ENCODE assay signal across 24 mouse cellular contexts in the genomic region with DNA sequence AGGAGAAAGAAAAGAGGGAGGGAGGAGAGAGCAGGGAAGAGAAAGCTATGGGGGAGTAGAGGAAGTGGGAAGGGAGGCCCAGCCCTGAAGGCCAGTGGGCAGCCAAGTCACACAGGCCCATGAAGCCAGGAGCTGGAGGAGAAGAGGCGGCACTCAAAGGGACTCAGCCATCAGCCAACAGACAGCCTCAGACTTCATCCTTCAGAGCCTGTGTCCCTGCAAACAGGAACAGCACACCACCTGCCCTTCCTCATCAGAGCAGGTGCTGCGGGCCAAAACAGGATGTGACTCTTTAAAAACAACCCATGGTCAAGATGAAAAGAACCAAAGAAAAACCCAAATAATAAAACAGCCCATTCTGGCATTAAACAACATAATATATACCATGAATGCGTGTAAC.
DNase-seq lines count a peak whose midpoint lies in the region; ATAC-seq and TF ChIP-seq lines count a peak whose summit lies in the region.
"Had no signal": no experiment of that assay in that cellular context is flagged by ENCODE, and none has a peak within 500 bp of the region (broad histone marks: within the 10 kb centered on the region; RNA-seq: fewer than 3 reads in every experiment).

No protein-coding gene starts in this region.

- H3K4me2 ChIP-seq in intestine, embryonic 16.5 days (ENCODE audit: low read depth, low read length), result no peak overlapping the region
- H3K4me2 ChIP-seq: embryonic facial prominence, embryonic 13.5 days; forebrain, embryonic 12.5 days; kidney, embryonic 15.5 days; lung, embryonic 15.5 days; midbrain, embryonic 15.5 days; neural tube, embryonic 12.5 days had no signal

- H3K4me1 ChIP-seq in megakaryocyte, embryonic 14.5 days, result peaks cover 37% of the 10 kb centered on the region
- H3K4me1 ChIP-seq in bone marrow, adult 2 months (ENCODE audit: control insufficient read depth, insufficient read depth, low read length), result peaks cover 8% of the 10 kb centered on the region
- H3K4me1 ChIP-seq in intestine, embryonic 16.5 days (ENCODE audit: control insufficient read depth, insufficient read depth, low read length), result no peaks in the 10 kb centered on the region
- H3K4me1 ChIP-seq: embryonic facial prominence, embryonic 13.5 days; forebrain, embryonic 12.5 days; kidney, embryonic 15.5 days; lung, embryonic 15.5 days; neural tube, embryonic 12.5 days had no signal

- no peak overlapping the region for H3K9ac ChIP-seq in intestine, embryonic 16.5 days (ENCODE audit: low read depth, low read length)
- H3K9ac ChIP-seq: embryonic facial prominence, embryonic 13.5 days; forebrain, embryonic 12.5 days; kidney, embryonic 15.5 days; liver, embryonic 14.5 days; lung, embryonic 15.5 days; midbrain, embryonic 15.5 days; neural tube, embryonic 12.5 days had no signal

- WGBS in bone marrow, adult 2 months, result 30% methylated on average over 3 of the region's 3 CpGs
- 88% methylated on average over 3 of the region's 3 CpGs for WGBS in intestine, embryonic 16.5 days

- no peak; the same call in 1 of the 2 replicates for ATAC-seq in megakaryocyte, adult 5-6 weeks (ENCODE audit: poor library complexity, severe bottlenecking)
- ATAC-seq in megakaryocyte progenitor cell, adult 5-6 weeks (replicated peaks; ENCODE audit: poor library complexity), result peak; percentile 36; the same call in 1 of the 2 replicates
- no peak for ATAC-seq in intestine, embryonic 16.5 days
- ATAC-seq: hindbrain, postnatal 0 days; midbrain, embryonic 15.5 days had no signal

- no peaks in the 10 kb centered on the region for H3K27me3 ChIP-seq in megakaryocyte, embryonic 14.5 days (replicated peaks)
- H3K27me3 ChIP-seq in splenic B cell, adult 2 months (ENCODE audit: control insufficient read depth, insufficient read depth, low read length, poor library complexity, severe bottlenecking), result no peaks in the 10 kb centered on the region
- no peaks in the 10 kb centered on the region for H3K27me3 ChIP-seq in intestine, embryonic 16.5 days (replicated peaks; ENCODE audit: control insufficient read depth, insufficient read depth, low read length)
- H3K27me3 ChIP-seq: embryonic facial prominence, embryonic 13.5 days; forebrain, embryonic 12.5 days; kidney, embryonic 15.5 days; lung, embryonic 15.5 days; midbrain, embryonic 15.5 days had no signal

- DNase-seq in splenic B cell, adult 2 months (ENCODE audit: low read depth, low spot score), result peak; percentile 85
- DNase-seq in frontal cortex, postnatal 36 days (ENCODE audit: low spot score in 2 of 2), result no peak
- DNase-seq: adrenal gland, postnatal 25 days; embryo, embryonic 11 days; gastrocnemius, postnatal 36 days; kidney, adult 11 months; kidney, postnatal 36 days; thymus, postnatal 25 days had no signal

- TF ChIP-seq POLR2A in bone marrow, adult 2 months (IDR thresholded peaks at IDR 0.05; ENCODE audit: borderline replicate concordance, control insufficient read depth, low read depth, low read length), result peak; percentile 47; the same call in 1 of the 2 replicates

- peaks cover 72% of the 10 kb centered on the region for H3K36me3 ChIP-seq in megakaryocyte, embryonic 14.5 days (replicated peaks; ENCODE audit: low read length)
- H3K36me3 ChIP-seq in splenic B cell, adult 2 months (ENCODE audit: control insufficient read depth, insufficient read depth, low read length, poor library complexity, severe bottlenecking), result no peaks in the 10 kb centered on the region; the same call in 1 of the 2 replicates
- no peaks in the 10 kb centered on the region for H3K36me3 ChIP-seq in intestine, embryonic 16.5 days (ENCODE audit: control insufficient read depth, insufficient read depth, low read length)
- H3K36me3 ChIP-seq: embryonic facial prominence, embryonic 13.5 days; kidney, embryonic 15.5 days; lung, embryonic 15.5 days; midbrain, embryonic 15.5 days; neural tube, embryonic 12.5 days had no signal

- H3K27ac ChIP-seq in bone marrow, adult 2 months (ENCODE audit: control insufficient read depth, insufficient read depth, low read depth, low read length, poor library complexity), result peak overlapping the region; percentile 96
- H3K27ac ChIP-seq in intestine, embryonic 16.5 days (ENCODE audit: low read length), result no peak overlapping the region
- H3K27ac ChIP-seq: embryonic facial prominence, embryonic 13.5 days; forebrain, embryonic 12.5 days; heart, embryonic 10.5 days; hindbrain, embryonic 10.5 days; hindbrain, postnatal 0 days; kidney, embryonic 15.5 days; liver, embryonic 14.5 days; lung, embryonic 15.5 days; midbrain, embryonic 15.5 days; neural tube, embryonic 12.5 days had no signal

- peak overlapping the region; percentile 19 for H3K4me3 ChIP-seq in megakaryocyte, embryonic 14.5 days (replicated peaks)
- H3K4me3 ChIP-seq in bone marrow, adult 2 months (replicated peaks; ENCODE audit: control insufficient read depth, low read depth, low read length), result no peak overlapping the region
- no peak overlapping the region for H3K4me3 ChIP-seq in intestine, embryonic 16.5 days (ENCODE audit: low read length)
- H3K4me3 ChIP-seq: embryonic facial prominence, embryonic 13.5 days; erythroblast, embryonic 14.5 days; forebrain, embryonic 12.5 days; heart, embryonic 10.5 days; hindbrain, embryonic 10.5 days; kidney, embryonic 15.5 days; lung, embryonic 15.5 days; midbrain, embryonic 15.5 days; neural tube, embryonic 12.5 days had no signal

- peaks cover 26% of the 10 kb centered on the region for H3K9me3 ChIP-seq in megakaryocyte, embryonic 14.5 days
- H3K9me3 ChIP-seq in intestine, embryonic 16.5 days (ENCODE audit: control insufficient read depth, low read length), result no peaks in the 10 kb centered on the region
- H3K9me3 ChIP-seq: embryonic facial prominence, embryonic 13.5 days; forebrain, embryonic 12.5 days; heart, embryonic 10.5 days; kidney, embryonic 15.5 days; lung, embryonic 15.5 days; midbrain, embryonic 15.5 days; neural tube, embryonic 12.5 days had no signal

- TF ChIP-seq CTCF in bone marrow, adult 2 months (IDR thresholded peaks at IDR 0.05; ENCODE audit: control insufficient read depth, insufficient read depth, low read length), result no peak
